Comparison of ENCODE assay signal across 17 mouse cellular contexts in genomic region chr4:88950181-88951033, GRCm38 (mm10).
DNase-seq lines count a peak whose midpoint lies in the region; ATAC-seq lines count a peak whose summit lies in the region.
"Had no signal": no experiment of that assay in that cellular context is flagged by ENCODE, and none has a peak within 500 bp of the region (broad histone marks: within the 10 kb centered on the region; RNA-seq: fewer than 3 reads in every experiment).

No protein-coding gene starts in this region.

- H3K4me2 ChIP-seq in forebrain, embryonic 15.5 days (replicated peaks), result no peak overlapping the region
- H3K4me2 ChIP-seq in embryonic facial prominence, embryonic 14.5 days (ENCODE audit: low read depth, low read length), result no peak overlapping the region
- H3K4me2 ChIP-seq in heart, embryonic 13.5 days, result peak overlapping the region; percentile 53

- no peak for ATAC-seq in forebrain, embryonic 15.5 days (replicated peaks)
- ATAC-seq in embryonic facial prominence, embryonic 14.5 days (ENCODE audit: low read depth), result peak; percentile 77
- peak; percentile 72; the same call in 1 of the 2 replicates for ATAC-seq in heart, embryonic 13.5 days (ENCODE audit: extremely low read depth, insufficient number of reproducible peaks, low FRiP score, low TSS enrichment)
- ATAC-seq in activated CD4-positive, CD25-positive, alpha-beta regulatory T cell, adult 4 months, result no peak
- ATAC-seq: midbrain, embryonic 16.5 days had no signal

- no peak for DNase-seq in forebrain, embryonic 10.5 days (ENCODE audit: extremely low spot score, low spot score)
- DNase-seq in 3134 (ENCODE audit: extremely low read depth, insufficient read length, low spot score), result peak; percentile 88
- peak; percentile 69 for DNase-seq in embryonic facial prominence, embryonic 14.5 days (ENCODE audit: low spot score)
- DNase-seq in right cerebral cortex, postnatal 14 days, result no peak
- DNase-seq in right cerebral cortex, postnatal 10 days (ENCODE audit: low spot score in 2 of 2), result no peak
- DNase-seq: gastrocnemius, postnatal 25 days; kidney, postnatal 14 days; layer of hippocampus, postnatal 36 days; right cerebral cortex, adult 18-20 months; thymus, postnatal 25 days had no signal

- peak overlapping the region; percentile 11; the same call in 1 of the 2 replicates for H3K27ac ChIP-seq in forebrain, embryonic 10.5 days
- no peak overlapping the region for H3K27ac ChIP-seq in forebrain, embryonic 15.5 days (replicated peaks)
- peak overlapping the region; percentile 15; the same call in 1 of the 2 replicates for H3K27ac ChIP-seq in embryonic facial prominence, embryonic 14.5 days (replicated peaks; ENCODE audit: low read depth, low read length)
- peak overlapping the region; percentile 86 for H3K27ac ChIP-seq in heart, embryonic 13.5 days (replicated peaks)
- H3K27ac ChIP-seq: limb, embryonic 10.5 days; liver, embryonic 14.5 days; macrophage had no signal

- no peaks in the 10 kb centered on the region for H3K9me3 ChIP-seq in forebrain, embryonic 10.5 days
- H3K9me3 ChIP-seq in forebrain, embryonic 15.5 days, result no peaks in the 10 kb centered on the region
- H3K9me3 ChIP-seq in embryonic facial prominence, embryonic 14.5 days (ENCODE audit: control insufficient read depth, low read length), result no peaks in the 10 kb centered on the region
- no peaks in the 10 kb centered on the region for H3K9me3 ChIP-seq in heart, embryonic 13.5 days
- H3K9me3 ChIP-seq: limb, embryonic 10.5 days had no signal

- no peak overlapping the region for H3K9ac ChIP-seq in forebrain, embryonic 15.5 days (replicated peaks)
- H3K9ac ChIP-seq in embryonic facial prominence, embryonic 14.5 days (ENCODE audit: low read depth, low read length), result no peak overlapping the region
- H3K9ac ChIP-seq in heart, embryonic 13.5 days, result peak overlapping the region; percentile 33; the same call in 1 of the 2 replicates
- H3K9ac ChIP-seq: liver, embryonic 14.5 days had no signal

- no peaks in the 10 kb centered on the region for H3K27me3 ChIP-seq in forebrain, embryonic 10.5 days (ENCODE audit: poor library complexity, severe bottlenecking)
- no peaks in the 10 kb centered on the region for H3K27me3 ChIP-seq in forebrain, embryonic 15.5 days
- H3K27me3 ChIP-seq in embryonic facial prominence, embryonic 14.5 days (replicated peaks; ENCODE audit: control insufficient read depth, insufficient read depth, low read length), result no peaks in the 10 kb centered on the region
- H3K27me3 ChIP-seq in heart, embryonic 13.5 days (replicated peaks), result no peaks in the 10 kb centered on the region

- H3K36me3 ChIP-seq in forebrain, embryonic 10.5 days (replicated peaks), result no peaks in the 10 kb centered on the region
- no peaks in the 10 kb centered on the region for H3K36me3 ChIP-seq in forebrain, embryonic 15.5 days
- no peaks in the 10 kb centered on the region for H3K36me3 ChIP-seq in embryonic facial prominence, embryonic 14.5 days (ENCODE audit: control insufficient read depth, insufficient read depth, low read length)
- no peaks in the 10 kb centered on the region for H3K36me3 ChIP-seq in heart, embryonic 13.5 days
- H3K36me3 ChIP-seq: limb, embryonic 10.5 days had no signal

- WGBS in forebrain, embryonic 10.5 days, result 62% methylated on average over 12 of the region's 12 CpGs
- whole genome bisulfite sequencing in forebrain, embryonic 15.5 days, result 36% methylated on average over 12 of the region's 12 CpGs
- 57% methylated on average over 12 of the region's 12 CpGs for WGBS in embryonic facial prominence, embryonic 14.5 days
- WGBS in heart, embryonic 13.5 days, result 21% methylated on average over 12 of the region's 12 CpGs

- H3K4me3 ChIP-seq in forebrain, embryonic 10.5 days, result no peak overlapping the region
- H3K4me3 ChIP-seq in forebrain, embryonic 15.5 days, result no peak overlapping the region
- no peak overlapping the region for H3K4me3 ChIP-seq in embryonic facial prominence, embryonic 14.5 days (ENCODE audit: low read depth, low read length)
- peak overlapping the region; percentile 21; the same call in 1 of the 2 replicates for H3K4me3 ChIP-seq in heart, embryonic 13.5 days
- H3K4me3 ChIP-seq: limb, embryonic 10.5 days had no signal

- H3K4me1 ChIP-seq in forebrain, embryonic 10.5 days, result peaks cover 10% of the 10 kb centered on the region
- H3K4me1 ChIP-seq in forebrain, embryonic 15.5 days, result no peaks in the 10 kb centered on the region
- no peaks in the 10 kb centered on the region for H3K4me1 ChIP-seq in embryonic facial prominence, embryonic 14.5 days (ENCODE audit: control insufficient read depth, insufficient read depth, low read length)
- H3K4me1 ChIP-seq in heart, embryonic 13.5 days, result peaks cover 26% of the 10 kb centered on the region
- H3K4me1 ChIP-seq: limb, embryonic 10.5 days had no signal

Comparison
In these comparisons a context has a peak if more than half of its experiments do, and no peak if none do; other contexts are left out.
1. DNase-seq: peak in 3134 (single experiment) and embryonic facial prominence, embryonic 14.5 days (single experiment); none in forebrain, embryonic 10.5 days (single experiment), right cerebral cortex, postnatal 14 days (single experiment) and right cerebral cortex, postnatal 10 days (0 of 2).
2. ATAC-seq: peak in embryonic facial prominence, embryonic 14.5 days (single experiment) and heart, embryonic 13.5 days (single experiment); none in forebrain, embryonic 15.5 days (single experiment) and activated CD4-positive, CD25-positive, alpha-beta regulatory T cell, adult 4 months (single experiment).